Mouse (Mus musculus): Measurements from ENCODE around the gene Antxr2. TPM values are rescaled to one million over a fixed set of nuclear protein-coding genes. Genes with fewer than 3 reads are reported as not detected.

Antxr2 gene
- polyA plus RNA-seq, 1 experiment: 2.4 TPM

DNA sequence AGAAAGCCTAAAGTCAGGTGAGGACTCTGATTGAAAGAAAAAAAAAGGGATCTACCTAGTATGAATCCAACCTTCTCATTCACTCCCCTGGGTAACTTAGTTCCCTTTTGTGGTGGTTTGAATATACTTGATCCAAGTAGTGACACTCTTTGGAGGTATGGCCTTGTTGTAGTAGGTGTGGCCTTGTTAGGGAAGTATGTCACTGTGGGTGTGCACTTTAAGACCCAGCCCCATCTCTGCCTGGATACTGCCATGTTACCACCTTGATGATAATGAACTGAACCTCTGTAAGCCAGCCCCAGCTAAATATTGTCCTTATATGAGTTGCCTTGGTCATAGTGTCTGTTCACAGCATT is 190.9 kb downstream of the Antxr2 start:
- no peak overlapping the region for H3K27ac ChIP-seq (ENCODE audit: insufficient read depth, low read depth, low read length)
- no peaks in the 10 kb centered on the region for H3K4me1 ChIP-seq (ENCODE audit: control insufficient read depth, insufficient read depth, low read length)
- no peaks in the 10 kb centered on the region for H3K36me3 ChIP-seq (ENCODE audit: control insufficient read depth, insufficient read depth, low read length)
- no peak for DNase-seq
- H3K4me3 ChIP-seq (ENCODE audit: insufficient read depth, low read depth, low read length): no peak overlapping the region
- no peaks in the 10 kb centered on the region for H3K27me3 ChIP-seq (replicated peaks; ENCODE audit: control insufficient read depth, insufficient read depth, low read length)
- no peak for TF ChIP-seq CTCF (conservative IDR thresholded peaks at IDR 0.05; ENCODE audit: insufficient read depth, insufficient read length, low read depth, low read length)
- TF ChIP-seq POLR2A (IDR thresholded peaks at IDR 0.05; ENCODE audit: low read depth, low read length): no peak

GRCm38 (mm10) chr5:97839271-97839923 is 191.4 kb downstream of the Antxr2 start:
- Histone ChIP-seq H3K4me1 (ENCODE audit: control insufficient read depth, insufficient read depth, low read length) (no peaks in the 10 kb centered on the region), H3K4me3 (ENCODE audit: insufficient read depth, low read depth, low read length) (no peak overlapping the region), H3K27ac (ENCODE audit: insufficient read depth, low read depth, low read length) (no peak overlapping the region), H3K27me3 (replicated peaks; ENCODE audit: control insufficient read depth, insufficient read depth, low read length) (no peaks in the 10 kb centered on the region), H3K36me3 (ENCODE audit: control insufficient read depth, insufficient read depth, low read length) (no peaks in the 10 kb centered on the region)
- no peak for TF ChIP-seq POLR2A (IDR thresholded peaks at IDR 0.05; ENCODE audit: low read depth, low read length)
- TF ChIP-seq CTCF (conservative IDR thresholded peaks at IDR 0.05; ENCODE audit: insufficient read depth, insufficient read length, low read depth, low read length): no peak
- 73% methylated on average over 3 of the region's 3 CpGs for WGBS
- no peak for DNase-seq

DNA sequence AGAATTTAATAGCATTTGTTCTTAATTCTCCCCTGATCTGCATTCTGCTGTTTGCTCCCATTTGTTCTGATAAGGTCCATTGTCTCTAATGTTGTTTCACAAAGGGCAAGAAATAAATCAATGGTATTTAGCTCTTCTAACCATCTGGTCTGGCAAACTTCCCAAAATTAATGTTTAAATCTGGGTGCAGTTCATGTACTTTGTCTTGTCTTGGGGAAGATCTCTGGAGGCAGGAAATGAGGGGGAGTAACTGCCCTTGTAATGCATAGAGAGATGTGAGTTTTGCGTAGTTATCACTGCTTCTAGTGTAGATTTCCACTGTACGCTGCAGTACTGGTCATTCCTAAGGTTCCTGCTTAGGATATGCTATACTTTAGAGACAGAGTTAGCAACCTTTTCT is 193.5 kb downstream of the Antxr2 start:
- no peaks in the 10 kb centered on the region for H3K36me3 ChIP-seq (ENCODE audit: control insufficient read depth, insufficient read depth, low read length)
- H3K4me3 ChIP-seq (ENCODE audit: insufficient read depth, low read depth, low read length): no peak overlapping the region
- 61% methylated on average over 2 of the region's 2 CpGs for WGBS
- no peak for DNase-seq
- no peaks in the 10 kb centered on the region for H3K4me1 ChIP-seq (ENCODE audit: control insufficient read depth, insufficient read depth, low read length)
- H3K27ac ChIP-seq (ENCODE audit: insufficient read depth, low read depth, low read length): no peak overlapping the region
- TF ChIP-seq POLR2A (IDR thresholded peaks at IDR 0.05; ENCODE audit: low read depth, low read length) (no peak), CTCF (conservative IDR thresholded peaks at IDR 0.05; ENCODE audit: insufficient read depth, insufficient read length, low read depth, low read length) (no peak)
- H3K27me3 ChIP-seq (replicated peaks; ENCODE audit: control insufficient read depth, insufficient read depth, low read length): no peaks in the 10 kb centered on the region

DNA sequence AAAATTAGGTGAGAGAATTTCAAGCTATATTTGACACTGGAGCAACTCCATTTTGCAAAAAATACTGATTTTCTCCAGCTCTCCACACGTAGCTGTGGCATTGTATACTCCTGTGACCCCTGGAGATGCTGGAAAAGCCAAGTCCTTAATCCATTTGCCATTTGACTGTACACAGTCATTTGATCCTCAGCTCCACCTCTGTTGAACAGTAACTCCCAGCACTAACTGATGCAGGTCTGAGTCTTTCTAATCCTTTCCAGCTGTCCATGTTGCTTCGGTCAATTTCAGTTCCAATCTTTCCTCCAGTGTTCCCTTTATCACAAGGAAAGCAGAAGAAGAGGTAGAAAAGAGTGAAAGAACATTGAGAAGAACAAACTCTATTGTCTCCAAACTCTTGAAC is 195.4 kb downstream of the Antxr2 start:
- WGBS: 79% methylated on average over 2 of the region's 2 CpGs
- H3K4me3 ChIP-seq (ENCODE audit: insufficient read depth, low read depth, low read length): no peak overlapping the region
- no peaks in the 10 kb centered on the region for H3K27me3 ChIP-seq (replicated peaks; ENCODE audit: control insufficient read depth, insufficient read depth, low read length)
- no peak overlapping the region for H3K27ac ChIP-seq (ENCODE audit: insufficient read depth, low read depth, low read length)
- no peak for TF ChIP-seq POLR2A (IDR thresholded peaks at IDR 0.05; ENCODE audit: low read depth, low read length)
- no peak for TF ChIP-seq CTCF (conservative IDR thresholded peaks at IDR 0.05; ENCODE audit: insufficient read depth, insufficient read length, low read depth, low read length)
- H3K4me1 ChIP-seq (ENCODE audit: control insufficient read depth, insufficient read depth, low read length): no peaks in the 10 kb centered on the region
- no peak for DNase-seq
- no peaks in the 10 kb centered on the region for H3K36me3 ChIP-seq (ENCODE audit: control insufficient read depth, insufficient read depth, low read length)

GRCm38 (mm10) chr5:97834770-97835169 is 196.1 kb downstream of the Antxr2 start:
- no peak overlapping the region for H3K4me3 ChIP-seq (ENCODE audit: insufficient read depth, low read depth, low read length)
- H3K27me3 ChIP-seq (replicated peaks; ENCODE audit: control insufficient read depth, insufficient read depth, low read length): no peaks in the 10 kb centered on the region
- no peaks in the 10 kb centered on the region for H3K36me3 ChIP-seq (ENCODE audit: control insufficient read depth, insufficient read depth, low read length)
- peak; percentile 7 for DNase-seq
- H3K4me1 ChIP-seq (ENCODE audit: control insufficient read depth, insufficient read depth, low read length): no peaks in the 10 kb centered on the region
- H3K27ac ChIP-seq (ENCODE audit: insufficient read depth, low read depth, low read length): no peak overlapping the region
- 90% methylated on average over 1 of the region's 1 CpGs for WGBS
- TF ChIP-seq POLR2A (IDR thresholded peaks at IDR 0.05; ENCODE audit: low read depth, low read length) (no peak), CTCF (conservative IDR thresholded peaks at IDR 0.05; ENCODE audit: insufficient read depth, insufficient read length, low read depth, low read length) (no peak)

Other genes starting within 250 kb of the Antxr2 start
- 0.03 TPM in 2 replicates for gene Prdm8, start 136.2 kb upstream of the Antxr2 start, polyA plus RNA-seq (2012; rRNA removed)
- gene Fgf5, start 223.1 kb upstream of the Antxr2 start, polyA plus RNA-seq (2012; rRNA removed): not detected in 2 replicates

All from kidney, adult 2 months (tissue).